Mouse (Mus musculus) layer of hippocampus, postnatal 10 days (tissue): ENCODE data around the gene Sesn1. TPM values are rescaled to one million over a fixed set of nuclear protein-coding genes. Genes with fewer than 3 reads are reported as not detected.
"Not testable (repeated sequence)": the region's sequence is repeated elsewhere in the genome, so short reads cannot be mapped to it uniquely, and the experiment has no call there.

ENCODE experiments used
- DNase-seq, 2 experiments: peaks; one replicate each; pipeline ENCODE4 v3.0.0; 2021; ENCODE audit warnings: low spot score in 2 of 2
- long read RNA-seq: library from polyadenylated mRNA; stranded (forward); transcript quantifications from one replicate; pipeline ENCODE4 v2.0.0, GENCODE M21; 2023
- total RNA-seq, 2 experiments: library from RNA; stranded (reverse); gene quantifications; 2 replicates each; pipeline ENCODE4 v1.2.3; 2021

The Sesn1 gene
- 10 to 100 TPM; 28.7 to 31.4 TPM for total RNA-seq
- long read RNA-seq, transcript Sesn1-201 (10 exons, 2,600 nt): major isoform, 17 of 27 reads
- long read RNA-seq, partial matches to known transcripts: 7 of 27 reads
- long read RNA-seq, other reads (novel, unspliced or antisense): 0 of 27 reads

DNA sequence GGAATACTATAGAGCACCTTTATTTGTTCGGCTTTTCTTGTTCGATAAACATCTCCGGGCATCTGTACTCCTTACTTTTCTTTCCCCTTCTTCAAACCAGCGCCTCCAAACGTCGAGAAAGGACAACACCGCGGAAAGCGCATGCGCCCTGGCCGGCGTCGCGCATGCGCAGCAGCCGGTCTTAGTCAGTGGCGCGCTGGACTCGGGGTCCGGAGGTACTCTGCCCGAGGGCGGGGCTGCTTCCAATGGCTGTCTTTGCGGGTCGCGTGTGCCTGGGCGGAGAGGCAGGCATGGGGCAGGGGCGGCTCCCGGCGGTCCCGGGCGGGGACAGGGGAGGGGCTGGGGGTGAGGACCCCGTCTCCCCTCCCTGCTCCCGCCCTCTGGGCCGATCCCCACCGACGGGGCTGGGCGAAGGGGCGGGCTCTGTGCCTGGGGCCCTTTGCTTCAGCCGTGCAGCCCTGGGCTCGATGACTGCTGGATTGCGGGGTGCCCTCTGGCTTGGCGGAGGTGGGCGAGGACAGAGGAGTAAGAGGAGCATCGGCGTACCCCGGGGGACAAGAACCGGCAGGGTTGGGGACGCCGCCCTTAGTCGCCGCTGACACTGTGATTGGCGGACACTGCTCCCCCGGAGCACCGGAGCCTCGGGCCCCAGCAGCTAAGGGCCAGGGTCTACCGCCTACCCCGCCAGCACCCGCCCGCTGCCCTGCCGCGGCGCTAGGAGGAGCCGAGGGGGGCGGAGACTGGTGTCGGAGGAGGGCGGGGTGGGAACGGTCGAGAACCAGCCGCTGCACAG, at the start of gene Sesn1, which contains the start of gene Cep57l1:
Gene Sesn1, plus strand, starts transcription at position 165 of the 793 bp plus-strand sequence.
Gene Cep57l1, minus strand, starts transcription at position 101 of the 793 bp plus-strand sequence.
- DNase-seq: peak; percentile 89 to 94

DNA sequence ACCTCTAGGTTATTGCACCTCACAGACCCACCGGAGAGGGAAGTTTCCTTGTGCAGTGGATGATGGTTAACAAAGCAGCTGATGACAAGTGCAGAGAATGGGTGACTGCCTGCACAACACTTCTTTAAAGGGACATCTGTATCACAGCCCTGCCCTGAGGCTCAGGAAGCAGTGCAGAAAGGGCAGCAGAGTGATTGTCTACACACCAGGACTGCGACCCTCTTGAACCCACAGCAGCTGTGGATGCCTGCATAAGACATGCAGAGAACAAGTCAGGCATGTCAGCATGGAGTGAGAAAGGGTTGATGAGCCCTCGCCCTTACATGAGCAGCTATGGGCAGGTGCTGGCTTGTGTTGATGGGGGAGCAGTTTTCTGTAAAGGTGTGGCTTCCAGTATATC, 48.9 kb upstream of the Sesn1 start:
- no peak for DNase-seq

DNA sequence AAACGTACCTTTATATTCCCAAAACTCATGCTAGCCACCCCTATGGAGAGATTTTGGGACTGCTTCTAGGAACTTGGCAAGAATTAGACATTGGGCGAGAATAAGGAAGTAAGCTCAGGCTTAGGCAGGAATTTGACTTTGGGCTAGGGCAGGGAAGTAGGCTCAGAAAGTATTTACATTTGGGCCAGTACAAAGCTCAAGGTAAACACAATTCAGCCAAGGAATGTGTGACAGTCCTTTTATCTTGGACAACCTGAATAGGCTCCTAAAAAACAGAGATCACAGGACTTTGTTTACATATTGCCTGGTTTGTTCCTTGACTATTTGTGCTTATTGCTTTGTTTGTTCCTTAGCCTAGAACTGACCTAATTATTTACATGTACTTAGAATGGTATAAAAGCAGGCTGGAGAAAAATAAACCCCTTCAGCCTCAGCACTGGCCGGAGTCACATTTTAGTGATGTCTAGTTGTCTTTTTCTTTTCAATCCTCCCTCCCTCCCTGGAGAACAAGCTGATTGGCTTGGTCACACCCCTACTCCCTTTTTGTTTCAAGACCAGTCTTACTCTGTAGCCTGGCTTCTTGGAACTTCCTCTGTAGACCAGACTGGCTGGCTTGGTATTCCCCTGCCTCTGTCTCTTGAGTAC, 45.9 kb upstream of the Sesn1 start:
- DNase-seq: no peak

DNA sequence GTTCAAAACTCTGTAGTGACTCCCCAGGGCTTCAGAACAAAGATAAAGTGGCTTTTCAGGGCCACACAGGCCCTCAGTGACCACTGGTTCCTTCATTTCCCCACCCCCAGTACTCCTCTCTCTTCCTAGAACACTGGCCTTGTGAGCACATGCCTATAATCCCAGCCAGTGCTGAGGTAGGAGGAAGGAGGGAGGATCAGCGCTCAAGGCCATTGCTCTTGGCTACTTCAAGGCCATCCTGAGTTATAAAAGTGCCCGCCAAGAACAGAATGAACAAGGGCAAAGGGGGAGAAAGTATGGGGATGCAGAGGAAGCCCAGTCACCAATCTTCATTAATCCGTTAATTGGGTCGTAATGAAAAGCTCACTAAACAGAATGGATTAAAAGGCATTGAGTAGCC, 44.1 kb upstream of the Sesn1 start:
- no peak for DNase-seq

DNA sequence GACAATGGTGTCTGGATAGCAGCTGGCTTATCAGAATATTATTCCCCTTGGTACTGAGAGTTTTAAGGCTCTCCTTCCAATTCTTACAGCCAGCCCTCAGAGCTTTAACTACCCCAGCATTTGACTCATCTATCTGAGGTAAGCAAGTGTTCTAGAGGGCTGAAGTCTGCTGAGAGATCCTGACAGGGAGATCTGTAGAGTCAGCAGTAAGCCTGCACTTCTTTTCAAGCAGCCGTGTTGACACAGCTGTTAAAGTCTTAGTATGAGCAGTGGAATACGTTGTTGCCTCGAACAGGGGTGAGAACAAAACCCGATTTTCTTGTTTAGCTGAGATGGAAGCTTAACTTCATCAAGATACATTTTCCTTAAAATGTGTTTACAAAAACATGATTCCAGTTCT, 43.5 kb upstream of the Sesn1 start:
- DNase-seq: no peak

DNA sequence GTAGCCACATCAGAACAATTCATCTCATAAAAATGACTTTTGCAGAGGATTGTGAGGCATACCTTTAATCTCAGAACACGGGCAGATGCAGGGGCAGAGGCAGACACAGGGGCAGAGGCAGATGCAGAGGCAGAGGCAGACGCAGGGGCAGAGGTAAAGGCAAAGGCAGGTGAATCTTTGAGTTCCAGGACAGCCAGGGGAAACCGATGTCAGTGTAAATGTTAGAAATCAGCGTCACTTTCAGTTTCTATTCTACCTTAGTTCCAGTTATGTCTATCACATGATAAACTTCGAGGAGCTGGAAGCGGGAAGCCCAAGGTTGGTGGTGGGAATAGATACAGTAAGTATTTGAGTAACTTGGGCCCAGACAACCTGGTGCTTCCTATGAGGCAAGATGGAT, 42.5 kb upstream of the Sesn1 start:
- DNase-seq: no peak

DNA sequence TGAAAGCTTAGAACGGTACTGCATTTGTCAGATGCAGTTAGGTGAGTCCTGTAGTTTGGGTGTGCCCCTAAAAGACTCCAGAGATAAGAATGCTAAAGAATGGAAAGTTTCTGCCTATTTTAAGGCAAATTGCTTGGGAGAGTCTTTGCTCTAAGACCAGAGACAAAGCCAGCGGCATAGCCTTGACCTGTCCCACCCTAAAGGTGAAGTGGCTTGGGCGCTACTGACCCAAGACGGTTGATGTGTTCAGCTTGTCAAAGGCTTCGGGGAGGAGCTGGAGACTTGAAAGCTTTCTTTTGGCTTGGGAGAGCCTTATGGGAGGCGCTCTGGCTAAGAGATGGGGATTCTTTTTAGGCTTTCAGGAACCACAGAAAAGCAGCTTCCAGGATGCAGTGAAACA, 17.4 kb upstream of the Sesn1 start:
- DNase-seq: no peak

DNA sequence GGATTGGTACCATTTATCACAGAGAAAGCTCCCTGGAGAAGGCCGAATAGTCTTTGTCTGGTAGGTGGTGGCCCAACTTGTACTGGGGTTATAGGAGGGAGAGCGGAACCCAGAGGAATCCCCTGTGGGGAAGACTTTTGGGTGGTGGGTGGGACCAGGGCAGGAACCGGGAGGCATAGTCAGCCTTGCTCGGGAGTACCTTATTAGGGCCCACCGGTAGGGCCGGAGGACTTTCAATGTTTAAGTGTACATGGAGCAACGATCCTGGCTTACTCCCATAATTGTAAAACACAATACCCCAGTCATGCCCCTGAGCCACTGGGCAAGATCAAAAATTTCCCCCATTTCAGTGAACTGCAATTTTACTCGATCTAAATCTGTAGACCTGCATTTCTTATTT, 12.5 kb upstream of the Sesn1 start:
- no peak for DNase-seq

DNA sequence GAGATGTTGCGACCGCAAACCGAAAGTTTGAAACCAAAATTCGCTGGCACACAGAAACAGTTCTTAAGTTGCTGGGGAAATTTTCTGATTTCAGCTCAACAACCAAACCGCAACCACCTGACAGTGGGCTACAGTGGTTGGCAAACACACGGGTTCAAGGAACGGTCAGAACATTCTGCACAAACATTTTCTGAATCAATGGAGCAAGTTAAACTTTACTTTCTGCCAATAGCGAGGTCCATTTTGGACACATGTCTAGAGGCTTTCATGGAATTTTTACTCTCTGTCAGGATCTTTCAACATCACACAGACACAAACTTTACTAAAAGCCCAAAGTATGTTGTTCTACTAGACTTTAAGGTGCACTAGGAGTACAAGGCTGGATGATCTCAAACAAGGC, 6.3 kb upstream of the Sesn1 start:
- DNase-seq: no peak

DNA sequence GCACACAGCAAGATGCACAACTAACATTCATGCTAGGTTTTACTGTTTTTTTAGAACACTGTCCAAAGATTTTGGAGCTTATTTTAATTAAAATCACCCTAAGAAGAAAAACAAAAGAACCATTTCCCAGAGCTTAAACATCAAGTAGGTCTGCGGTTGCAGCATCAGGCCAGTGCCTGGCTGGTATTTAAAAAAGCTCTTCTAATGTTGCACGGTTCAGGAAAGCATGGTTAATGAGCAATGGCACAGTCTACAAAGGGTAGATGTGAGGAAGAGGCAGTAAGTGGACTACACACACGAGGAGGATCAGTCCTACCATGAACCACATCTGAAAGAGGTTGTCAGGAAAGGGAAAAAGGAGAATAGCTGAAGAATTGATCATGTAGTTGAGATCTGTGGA, 5.0 kb upstream of the Sesn1 start:
- no peak for DNase-seq

DNA sequence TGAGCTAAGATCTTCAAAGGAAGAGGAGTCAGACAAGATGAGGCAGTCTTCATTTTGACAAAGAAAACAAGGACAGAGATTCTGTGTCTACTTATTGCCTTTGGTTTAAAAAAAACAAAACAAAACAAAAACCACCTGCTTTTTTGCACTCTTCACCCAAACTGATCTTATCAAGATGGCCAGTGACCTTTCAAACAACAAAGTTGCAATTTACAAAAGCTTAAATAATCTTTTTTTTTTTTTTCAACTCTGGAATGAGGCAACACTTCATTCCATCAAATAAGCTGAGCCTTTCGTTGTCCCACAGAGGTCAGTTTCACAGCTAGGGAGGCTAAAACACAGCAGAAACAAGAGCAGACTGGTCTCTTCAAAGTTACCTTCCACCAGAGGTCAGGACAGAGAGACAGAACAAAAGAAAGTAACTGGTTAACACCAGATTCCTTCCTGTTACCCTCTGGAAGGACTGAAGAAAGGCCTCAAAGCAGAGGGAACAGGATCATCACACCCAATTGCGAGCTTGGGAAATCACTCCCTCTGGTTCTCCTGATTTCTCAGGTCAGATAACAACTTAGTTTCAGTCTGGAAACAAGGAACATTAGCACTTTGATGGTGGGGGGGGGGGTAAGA, 3.9 kb upstream of the Sesn1 start:
- DNase-seq: no peak

DNA sequence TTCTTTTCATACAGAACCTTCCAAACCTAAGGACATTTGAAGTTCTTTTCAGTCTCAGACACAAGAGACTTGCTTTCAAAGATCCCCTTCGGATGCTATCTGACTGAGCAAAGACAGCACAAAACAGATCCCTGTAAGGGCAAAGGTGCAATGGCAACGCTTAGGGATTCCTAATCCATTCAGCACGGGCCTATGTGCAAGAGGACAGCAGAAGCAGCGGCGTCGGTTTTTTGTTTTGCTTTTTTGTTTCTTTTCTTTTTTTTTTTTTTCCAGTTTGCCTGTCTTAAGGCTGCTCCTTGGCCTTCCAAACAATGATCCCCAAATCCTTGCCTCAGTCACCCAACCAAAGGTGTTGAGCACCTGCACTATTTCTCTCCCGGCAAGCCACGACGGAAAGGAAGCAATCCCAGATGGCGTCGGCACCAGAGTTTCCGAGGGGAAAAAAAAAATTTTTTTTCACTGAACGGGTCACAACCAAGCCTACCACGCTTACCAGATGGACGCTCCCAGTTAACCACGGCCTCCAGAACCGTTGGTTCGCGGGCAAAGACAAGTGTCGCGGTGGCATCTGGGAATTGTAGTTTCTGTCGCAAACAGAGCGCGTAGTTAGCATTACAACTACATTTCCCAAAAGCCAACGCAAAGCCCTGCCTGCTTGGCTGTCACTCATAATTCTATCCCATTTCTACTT, 510 bp upstream of the Sesn1 start:
- peak; percentile 81 to 85 for DNase-seq

DNA sequence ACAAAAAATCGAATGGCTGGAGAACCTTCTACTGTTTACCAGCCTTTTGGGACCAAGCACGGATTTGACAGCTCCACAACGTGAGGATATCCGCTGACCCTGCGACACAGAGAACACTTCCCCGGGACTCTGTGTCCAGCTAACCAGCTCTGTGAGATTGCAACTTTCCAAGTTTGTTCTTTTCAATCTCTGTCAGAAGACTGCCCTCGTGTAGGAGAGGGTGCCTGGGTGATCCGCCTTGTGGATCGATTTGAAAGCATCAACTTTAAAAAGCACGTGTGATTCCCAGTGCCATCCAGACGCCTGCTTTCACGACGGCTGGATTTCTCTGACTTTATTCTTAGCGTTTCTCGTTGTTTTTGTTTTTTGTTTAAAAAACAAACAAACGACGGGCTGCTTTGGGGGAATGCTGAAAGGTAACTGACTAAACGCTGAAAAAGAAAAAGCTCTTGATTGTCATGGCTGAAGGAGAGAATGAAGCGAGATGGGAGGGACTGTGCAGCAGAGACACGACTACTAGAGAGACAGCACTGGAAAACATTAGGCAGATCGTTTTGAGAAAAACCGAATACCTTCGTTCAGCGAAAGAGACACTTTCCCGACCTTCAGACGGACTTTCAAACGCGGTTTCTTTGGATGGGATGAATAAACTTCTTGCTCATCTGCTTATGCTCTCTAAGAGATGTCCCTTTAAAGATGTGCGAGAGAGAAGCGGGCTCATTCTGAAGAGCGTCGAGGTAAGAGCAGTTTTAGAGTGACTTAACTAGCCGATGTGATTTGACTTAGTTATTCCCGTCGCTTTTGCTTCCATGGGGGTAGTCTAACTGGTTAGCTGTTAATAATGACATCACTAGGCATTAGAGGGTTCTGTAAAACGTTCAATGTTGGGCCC, 1.1 kb downstream of the Sesn1 start:
- no peak for DNase-seq

DNA sequence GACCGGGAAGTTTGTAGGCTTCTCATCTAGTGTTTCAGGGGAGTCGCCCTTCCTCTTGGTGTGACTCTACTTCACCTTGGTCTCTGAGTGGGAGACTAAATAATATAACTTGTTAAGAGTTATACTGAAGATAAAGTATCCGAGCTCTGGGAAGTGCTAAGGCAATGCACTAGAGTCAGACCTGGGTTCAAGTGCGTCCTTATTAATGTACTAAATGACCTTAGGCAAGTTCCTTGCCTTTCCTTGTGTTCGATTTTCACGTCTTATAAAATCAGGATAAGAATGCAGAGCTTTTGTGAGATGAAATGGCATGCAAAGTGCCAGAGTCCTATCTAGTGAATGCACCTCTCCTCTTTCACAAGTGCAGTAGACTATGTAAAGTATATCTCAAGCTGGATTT, 2.8 kb downstream of the Sesn1 start:
- no peak for DNase-seq

DNA sequence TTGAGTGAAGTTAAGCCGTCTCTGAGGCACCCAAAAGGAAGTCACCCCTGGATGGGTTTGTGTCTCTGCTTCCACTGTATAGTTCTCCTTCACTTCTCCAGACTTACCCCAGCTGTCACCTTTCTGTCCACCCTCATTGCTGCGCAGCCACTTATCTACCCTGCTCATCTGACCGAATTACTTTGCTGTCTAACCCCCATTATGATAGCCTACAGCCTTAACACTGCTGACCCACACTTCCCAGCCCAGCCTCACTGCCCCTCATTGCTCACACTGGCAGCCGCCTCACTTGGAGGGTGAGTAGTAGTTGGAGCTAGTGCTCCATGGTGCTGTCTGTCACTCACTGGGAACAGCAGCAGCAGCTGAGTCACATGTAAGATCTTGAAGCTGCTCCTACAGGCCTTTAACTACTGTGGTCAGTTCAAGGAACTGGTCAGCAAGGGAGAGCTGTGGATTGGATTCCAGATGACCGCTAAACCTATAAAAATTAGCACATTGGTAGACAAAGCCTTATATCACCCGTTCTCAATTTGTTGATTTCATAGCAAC, 4.6 kb downstream of the Sesn1 start:
- no peak for DNase-seq

DNA sequence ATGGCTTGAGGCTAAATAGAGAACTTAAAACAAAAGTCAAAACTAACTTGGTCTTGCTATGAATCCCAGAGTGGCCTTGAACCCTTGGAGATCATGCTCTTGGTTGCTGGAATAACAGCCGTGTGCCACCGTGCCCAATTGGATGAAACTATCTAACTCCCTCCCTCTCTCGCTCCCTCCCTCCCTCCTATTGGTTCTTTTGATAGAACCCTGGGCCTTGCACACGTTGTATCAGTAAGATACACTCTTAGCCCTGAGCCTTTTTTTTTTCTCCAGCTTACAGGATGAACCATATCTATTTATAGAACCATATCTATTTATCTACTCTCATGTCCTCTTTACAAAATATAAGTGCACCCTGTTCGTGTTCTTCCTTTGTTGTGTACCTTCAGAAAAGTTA, 6.8 kb downstream of the Sesn1 start:
- DNase-seq: no peak

DNA sequence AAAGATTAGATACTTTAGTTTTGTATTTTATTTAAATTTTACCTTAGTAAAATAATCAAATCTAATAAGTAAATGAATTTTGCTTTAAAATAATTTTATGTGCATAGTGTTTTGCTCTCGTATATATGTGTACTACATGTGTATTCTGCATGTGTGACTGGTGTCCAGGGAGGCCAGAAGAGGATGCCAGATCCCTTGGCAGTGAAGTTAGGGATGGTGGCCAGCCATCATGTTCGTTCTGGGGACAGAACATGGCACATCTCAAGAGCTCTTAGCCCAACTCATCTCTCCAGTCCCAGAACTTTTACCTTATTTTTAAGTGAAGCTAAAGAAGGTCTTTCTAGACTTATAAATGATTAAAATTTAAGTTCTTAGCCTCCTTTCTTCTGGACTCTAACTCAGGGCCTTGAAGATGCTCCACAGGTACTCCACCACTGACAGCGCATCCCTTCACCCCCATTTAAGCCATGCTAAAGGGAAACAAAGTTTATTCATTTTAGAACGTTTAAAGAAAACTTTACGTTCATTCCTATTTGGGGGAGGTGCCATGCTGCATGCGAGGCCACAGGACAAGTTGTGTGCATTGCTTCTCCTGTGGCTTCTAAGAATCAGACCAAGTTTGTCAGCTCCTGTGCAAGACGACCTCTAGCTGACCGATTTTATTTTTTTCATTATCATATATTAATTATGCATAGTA, 8.4 kb downstream of the Sesn1 start:
- no peak for DNase-seq

DNA sequence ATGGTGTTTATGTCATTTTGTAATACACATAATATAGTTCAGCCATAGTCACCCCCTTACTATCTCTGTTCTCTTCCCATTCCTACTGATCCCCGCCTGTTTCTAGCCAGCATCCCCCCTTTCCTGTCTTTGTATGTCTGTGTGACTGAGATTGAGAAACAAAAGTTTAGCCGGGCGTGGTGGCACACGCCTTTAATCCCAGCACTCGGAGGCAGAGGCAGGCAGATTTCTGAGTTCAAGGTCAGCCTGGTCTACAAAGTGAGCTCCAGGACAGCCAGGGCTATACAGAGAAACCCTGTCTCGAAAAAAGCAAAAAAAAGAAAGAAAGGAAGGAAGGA, 9.0 kb downstream of the Sesn1 start:
- DNase-seq: not testable (repeated sequence)

DNA sequence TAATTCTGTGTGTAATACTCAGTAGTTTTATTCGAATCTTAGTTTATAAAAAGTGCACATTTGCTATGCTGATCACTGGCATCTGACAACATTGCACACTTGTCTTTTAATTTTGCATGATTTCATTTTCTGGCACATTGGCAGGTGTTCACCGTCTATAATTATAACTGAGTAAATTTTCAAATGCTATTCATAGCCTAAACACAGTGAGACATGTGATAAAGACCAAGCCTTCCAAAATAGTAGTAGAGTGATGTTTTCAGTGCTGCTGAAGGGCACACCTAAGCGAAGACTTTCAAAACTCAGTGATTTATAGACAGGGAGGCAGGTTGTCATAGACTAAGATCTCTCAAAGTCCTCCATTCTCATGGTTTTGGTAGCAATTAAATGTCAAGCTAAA, 9.6 kb downstream of the Sesn1 start:
- no peak for DNase-seq

DNA sequence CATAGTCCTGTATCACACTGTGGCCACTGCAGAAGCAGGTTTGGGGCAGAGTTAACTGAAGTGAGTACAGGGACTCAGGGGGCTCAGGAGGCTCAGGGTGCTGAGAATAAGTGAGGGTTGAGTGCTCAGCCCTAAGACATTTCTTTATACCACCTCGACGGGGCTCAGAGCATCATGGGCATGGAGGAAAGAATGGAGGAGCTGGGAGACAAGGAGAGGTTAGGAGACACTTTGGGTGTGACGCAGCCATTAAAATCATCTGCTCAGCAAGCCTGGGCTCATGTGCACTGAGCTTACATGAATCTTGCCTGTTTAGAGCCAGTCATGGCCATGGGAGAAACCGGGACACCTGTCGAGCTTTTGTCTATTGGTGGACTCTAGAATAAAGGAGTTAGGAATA, 10.7 kb downstream of the Sesn1 start:
- DNase-seq: no peak
